22 mouse cellular contexts compared by ENCODE assay signal in genomic region chr1:159250320-159250719, GRCm38 (mm10). TPM values are rescaled to one million over a fixed set of nuclear protein-coding genes. Genes with fewer than 3 reads are reported as not detected.
A peak's percentile ranks its signal among the peaks of the same experiment; 100 is the strongest.
DNase-seq lines count a peak whose midpoint lies in the region; ATAC-seq and TF ChIP-seq lines count a peak whose summit lies in the region.
"Had no signal": no experiment of that assay in that cellular context is flagged by ENCODE, and none has a peak within 500 bp of the region (broad histone marks: within the 10 kb centered on the region; RNA-seq: fewer than 3 reads in every experiment).

No protein-coding gene starts in this region.

- no peak overlapping the region for H3K4me2 ChIP-seq in intestine, postnatal 0 days (replicated peaks; ENCODE audit: low read depth)
- no peak overlapping the region for H3K4me2 ChIP-seq in stomach, embryonic 15.5 days
- H3K4me2 ChIP-seq: forebrain, embryonic 13.5 days; heart, embryonic 13.5 days had no signal

- no peaks in the 10 kb centered on the region; the same call in none of the 2 replicates for H3K36me3 ChIP-seq in kidney, adult 2 months (ENCODE audit: control insufficient read depth, insufficient read depth, low read length)
- H3K36me3 ChIP-seq in intestine, postnatal 0 days (ENCODE audit: control insufficient read depth, insufficient read depth): peaks cover 16% of the 10 kb centered on the region
- H3K36me3 ChIP-seq in stomach, embryonic 15.5 days: no peaks in the 10 kb centered on the region; the same call in 1 of the 2 replicates

- no peak for TF ChIP-seq CTCF in kidney, adult 2 months (conservative IDR thresholded peaks at IDR 0.05; ENCODE audit: insufficient read depth, insufficient read length, low read depth, low read length)
- no peak for TF ChIP-seq CTCF in intestine, postnatal 0 days (IDR thresholded peaks at IDR 0.05; ENCODE audit: low read depth)

- H3K4me1 ChIP-seq in kidney, adult 2 months (ENCODE audit: control insufficient read depth, insufficient read depth, low read length): no peaks in the 10 kb centered on the region
- H3K4me1 ChIP-seq in intestine, postnatal 0 days (replicated peaks; ENCODE audit: control insufficient read depth, insufficient read depth, low read length): no peaks in the 10 kb centered on the region
- H3K4me1 ChIP-seq in stomach, embryonic 15.5 days: no peaks in the 10 kb centered on the region
- H3K4me1 ChIP-seq: embryonic facial prominence, embryonic 10.5 days; forebrain, embryonic 13.5 days; heart, embryonic 13.5 days had no signal

- no peaks in the 10 kb centered on the region for H3K9me3 ChIP-seq in intestine, postnatal 0 days (ENCODE audit: control insufficient read depth)
- no peaks in the 10 kb centered on the region for H3K9me3 ChIP-seq in stomach, embryonic 15.5 days
- H3K9me3 ChIP-seq: embryonic facial prominence, embryonic 10.5 days; forebrain, embryonic 13.5 days; G1E; heart, embryonic 13.5 days had no signal

- H3K27ac ChIP-seq in kidney, adult 2 months (ENCODE audit: insufficient read depth, low read depth, low read length): no peak overlapping the region
- no peak overlapping the region for H3K27ac ChIP-seq in intestine, postnatal 0 days (ENCODE audit: low read depth, low read length)
- no peak overlapping the region for H3K27ac ChIP-seq in stomach, embryonic 15.5 days
- H3K27ac ChIP-seq: embryonic facial prominence, embryonic 10.5 days; forebrain, embryonic 13.5 days; gastrocnemius, adult 2 months; heart, embryonic 13.5 days had no signal

- 55% methylated on average over 2 of the region's 2 CpGs for WGBS in kidney, adult 2 months
- 26% methylated on average over 2 of the region's 2 CpGs for WGBS in intestine, postnatal 0 days
- WGBS in stomach, embryonic 15.5 days: 45% methylated on average over 2 of the region's 2 CpGs

- peak; percentile 94 for ATAC-seq in intestine, postnatal 0 days
- peak; percentile 56; the same call in 1 of the 2 replicates for ATAC-seq in stomach, embryonic 15.5 days (ENCODE audit: insufficient read depth, low FRiP score, low read depth)
- ATAC-seq: CD4-positive, CD25-positive, alpha-beta regulatory T cell, adult 4 months; forebrain, embryonic 13.5 days; forebrain, postnatal 0 days had no signal

- peak; percentile 7 for DNase-seq in kidney, adult 2 months
- DNase-seq in kidney, postnatal 14 days: no peak
- peak; percentile 52 for DNase-seq in adipocyte (ENCODE audit: low spot score)
- no peak for DNase-seq in left cerebral cortex, adult 9 months (ENCODE audit: low spot score in 2 of 2)
- DNase-seq in cerebellum, adult 8-10 months: no peak
- no peak for DNase-seq in cerebellum, adult 18-20 months
- DNase-seq: adrenal gland, postnatal 14 days; B cell, adult 2 months; cerebellum, adult 11-12 months; cerebellum, postnatal 10 days; forebrain, postnatal 0 days; gastrocnemius, adult 2 months; gastrocnemius, postnatal 25 days; heart, adult 11 months; heart, postnatal 36 days had no signal

- H3K27me3 ChIP-seq in kidney, adult 2 months (replicated peaks; ENCODE audit: control insufficient read depth, insufficient read depth, low read length): no peaks in the 10 kb centered on the region
- H3K27me3 ChIP-seq in intestine, postnatal 0 days (replicated peaks; ENCODE audit: control insufficient read depth, insufficient read depth, low read length): no peaks in the 10 kb centered on the region
- H3K27me3 ChIP-seq in stomach, embryonic 15.5 days (replicated peaks): no peaks in the 10 kb centered on the region
- H3K27me3 ChIP-seq: forebrain, embryonic 13.5 days; heart, embryonic 13.5 days had no signal

- H3K4me3 ChIP-seq in kidney, adult 2 months (ENCODE audit: insufficient read depth, low read depth, low read length): no peak overlapping the region
- no peak overlapping the region for H3K4me3 ChIP-seq in intestine, postnatal 0 days (ENCODE audit: low read depth, low read length)
- no peak overlapping the region for H3K4me3 ChIP-seq in stomach, embryonic 15.5 days (replicated peaks)
- H3K4me3 ChIP-seq: embryonic facial prominence, embryonic 10.5 days; forebrain, embryonic 13.5 days; gastrocnemius, adult 2 months; heart, embryonic 13.5 days had no signal

- no peak for TF ChIP-seq POLR2A in kidney, adult 2 months (IDR thresholded peaks at IDR 0.05; ENCODE audit: low read depth, low read length)

- no peak overlapping the region for H3K9ac ChIP-seq in intestine, postnatal 0 days (ENCODE audit: low read depth, low read length)
- H3K9ac ChIP-seq in stomach, embryonic 15.5 days: no peak overlapping the region
- H3K9ac ChIP-seq: forebrain, embryonic 13.5 days; forebrain, postnatal 0 days; heart, embryonic 13.5 days had no signal

RNA-seq across cellular contexts. Expression of gene Cop1, which starts 18.2 kb away (rescaled TPM):
- polyA plus RNA-seq in kidney, adult 2 months (2012; rRNA removed): 31.3 and 37.8 TPM in 2 replicates
- polyA plus RNA-seq in intestine, postnatal 0 days (2015; fragmentation: Nextera tagmentation; extraction: Ambion mirVana): 32.4 and 32.8 TPM in 2 replicates
- polyA plus RNA-seq in stomach, embryonic 15.5 days (2015; fragmentation: Nextera tagmentation; extraction: Ambion mirVana): 89.5 and 91.8 TPM in 2 replicates

Comparison
In these comparisons a context has a peak if more than half of its experiments do, and no peak if none do; other contexts are left out.
1. DNase-seq: peak in kidney, adult 2 months (single experiment) and adipocyte (single experiment); none in kidney, postnatal 14 days (single experiment), left cerebral cortex, adult 9 months (0 of 2), cerebellum, adult 8-10 months (single experiment) and cerebellum, adult 18-20 months (0 of 2).